Mouse (Mus musculus): ENCODE measurements around the gene Krtap13-1. TPM values are rescaled to one million over a fixed set of nuclear protein-coding genes. Genes with fewer than 3 reads are reported as not detected.

Gene Krtap13-1
- total RNA-seq, 2 experiments from 2014 or later = not detected

Other genes starting within 250 kb of the Krtap13-1 start
- gene Cldn17, start 221.9 kb upstream of the Krtap13-1 start, total RNA-seq (2021) = not detected
- not detected for gene Cldn8, start 165.7 kb upstream of the Krtap13-1 start, total RNA-seq (2021)
- gene Krtap24-1, start 116.6 kb upstream of the Krtap13-1 start, total RNA-seq (2021) = not detected
- not detected for gene 2310079G19Rik, start 101.2 kb upstream of the Krtap13-1 start, total RNA-seq (2021)
- not detected for gene Krtap26-1, start 81.1 kb upstream of the Krtap13-1 start, total RNA-seq (2021)
- not detected for gene Krtap27-1, start 57.2 kb upstream of the Krtap13-1 start, total RNA-seq (2021)
- not detected for gene 2310061N02Rik, start 20.9 kb upstream of the Krtap13-1 start, total RNA-seq (2021)
- gene Krtap13, start 22.8 kb downstream of the Krtap13-1 start, total RNA-seq (2021) = not detected
- gene 2310034C09Rik, start 30.0 kb downstream of the Krtap13-1 start, total RNA-seq (2021) = not detected
- not detected for gene 2310057N15Rik, start 45.3 kb downstream of the Krtap13-1 start, total RNA-seq (2021)
- gene Gm5965, start 49.0 kb downstream of the Krtap13-1 start, total RNA-seq (2021) = not detected
- gene Gm20741, start 83.4 kb downstream of the Krtap13-1 start, total RNA-seq (2021) = not detected
- not detected for gene Krtap15, start 91.4 kb downstream of the Krtap13-1 start, total RNA-seq (2021)
- gene Krtap14, start 97.3 kb downstream of the Krtap13-1 start, total RNA-seq (2021) = not detected
- not detected for gene Krtap19-1, start 140.5 kb downstream of the Krtap13-1 start, total RNA-seq (2021)
- not detected for gene Krtap19-2, start 145.4 kb downstream of the Krtap13-1 start, total RNA-seq (2021)
- not detected for gene Krtap19-3, start 149.2 kb downstream of the Krtap13-1 start, total RNA-seq (2021)
- gene Krtap19-4, start 156.2 kb downstream of the Krtap13-1 start, total RNA-seq (2021) = not detected
- not detected for gene Krtap19-5, start 167.6 kb downstream of the Krtap13-1 start, total RNA-seq (2021)
- gene Krtap19-9b, start 203.4 kb downstream of the Krtap13-1 start, total RNA-seq (2021) = not detected
- gene Krtap16-3, start 234.0 kb downstream of the Krtap13-1 start, total RNA-seq (2021) = not detected

Measured in gastrocnemius, postnatal 4 days (tissue).